Mouse (Mus musculus) myocyte (in vitro differentiated cells): ENCODE measurements around the gene Gdpd1. TPM values are rescaled to one million over a fixed set of nuclear protein-coding genes. Genes with fewer than 3 reads are reported as not detected.

ENCODE experiments used
- H3K27me3 ChIP-seq: one replicate; pipeline ENCODE4 v1.6.1; 2011; ENCODE audit not compliant: control insufficient read depth, insufficient read depth, insufficient read length
- H3K36me3 ChIP-seq: one replicate; pipeline ENCODE4 v1.6.1; 2011; ENCODE audit not compliant: control insufficient read depth, insufficient read depth
- H3K4me2 ChIP-seq: one replicate; pipeline ENCODE4 v1.6.1; 2011; ENCODE audit warnings: low read depth, control low read depth
- H3K4me3 ChIP-seq: one replicate; pipeline ENCODE4 v1.5.1; 2011; ENCODE audit warnings: mild to moderate bottlenecking, control low read depth, moderate library complexity
- H3K79me2 ChIP-seq: one replicate; pipeline ENCODE4 v1.6.1; 2011; ENCODE audit not compliant: control insufficient read depth, insufficient read depth
- H3ac ChIP-seq: one replicate; pipeline ENCODE4 v1.6.1; 2011; ENCODE audit not compliant: control insufficient read depth, insufficient read length
- CEBPB ChIP-seq: IDR thresholded peaks from 2 replicates; pipeline ENCODE4 v1.6.1; 2011; ENCODE audit warnings: mild to moderate bottlenecking, moderate library complexity; ENCODE audit not compliant: poor library complexity, insufficient read depth, severe bottlenecking
- E2F4 ChIP-seq: IDR thresholded peaks from one replicate; pipeline ENCODE4 v1.6.1; 2011; ENCODE audit warnings: mild to moderate bottlenecking, control low read depth, moderate library complexity; ENCODE audit not compliant: insufficient read depth
- MAX ChIP-seq: IDR thresholded peaks from one replicate; pipeline ENCODE4 v1.6.1; 2011; ENCODE audit warnings: low read depth, mild to moderate bottlenecking, control low read depth
- MYOD1 ChIP-seq, 3 experiments: IDR thresholded peaks; one replicate each; pipeline ENCODE4 v1.6.1; 2011; ENCODE audit warnings: control low read depth in 2 of 3, low read depth in 2 of 3, mild to moderate bottlenecking in 2 of 3, moderate library complexity in 1 of 3; ENCODE audit not compliant: insufficient read length in 2 of 3, control insufficient read depth in 1 of 3
- MYOG ChIP-seq, 3 experiments: IDR thresholded peaks; one replicate each; pipeline ENCODE4 v1.6.1; 2011; ENCODE audit warnings: control low read depth in 2 of 3, low read depth in 2 of 3, mild to moderate bottlenecking in 2 of 3; ENCODE audit not compliant: insufficient read length in 2 of 3, control insufficient read depth in 1 of 3, insufficient read depth in 1 of 3
- POLR2A ChIP-seq: IDR thresholded peaks from one replicate; pipeline ENCODE4 v1.6.1; 2011; ENCODE audit warnings: low read depth, mild to moderate bottlenecking, control low read depth, moderate library complexity; ENCODE audit not compliant: insufficient read length
- POLR2AphosphoS2 ChIP-seq: IDR thresholded peaks from one replicate; pipeline ENCODE4 v1.6.1; 2011; ENCODE audit warnings: low read depth, control low read depth; ENCODE audit not compliant: insufficient read length
- REST ChIP-seq: IDR thresholded peaks from one replicate; pipeline ENCODE4 v1.6.1; 2011; ENCODE audit warnings: mild to moderate bottlenecking, control low read depth, moderate library complexity; ENCODE audit not compliant: insufficient read depth, insufficient read length
- SRF ChIP-seq: IDR thresholded peaks from one replicate; pipeline ENCODE4 v1.6.1; 2011; ENCODE audit warnings: low read depth; ENCODE audit not compliant: control insufficient read depth, insufficient read length
- TCF12 ChIP-seq: IDR thresholded peaks from one replicate; pipeline ENCODE4 v1.6.1; 2011; ENCODE audit warnings: mild to moderate bottlenecking, control low read depth; ENCODE audit not compliant: poor library complexity, insufficient read depth, severe bottlenecking
- TCF3 ChIP-seq: IDR thresholded peaks from one replicate; pipeline ENCODE4 v1.6.1; 2011; ENCODE audit warnings: low read depth, control low read depth; ENCODE audit not compliant: insufficient read length
- USF1 ChIP-seq: IDR thresholded peaks from one replicate; pipeline ENCODE4 v1.6.1; 2011; ENCODE audit warnings: low read depth, mild to moderate bottlenecking, control low read depth, moderate library complexity
- polyA plus RNA-seq: library from polyadenylated mRNA; unstranded; fragments of >200 nt; fragmentation: generic; extraction: Trizol; gene quantifications from one replicate; pipeline ENCODE4 v1.2.1, GENCODE M21; 2012; ENCODE audit warnings: missing spikeins

The Gdpd1 gene
- polyA plus RNA-seq, 1 experiment, result 9.9 TPM

DNA sequence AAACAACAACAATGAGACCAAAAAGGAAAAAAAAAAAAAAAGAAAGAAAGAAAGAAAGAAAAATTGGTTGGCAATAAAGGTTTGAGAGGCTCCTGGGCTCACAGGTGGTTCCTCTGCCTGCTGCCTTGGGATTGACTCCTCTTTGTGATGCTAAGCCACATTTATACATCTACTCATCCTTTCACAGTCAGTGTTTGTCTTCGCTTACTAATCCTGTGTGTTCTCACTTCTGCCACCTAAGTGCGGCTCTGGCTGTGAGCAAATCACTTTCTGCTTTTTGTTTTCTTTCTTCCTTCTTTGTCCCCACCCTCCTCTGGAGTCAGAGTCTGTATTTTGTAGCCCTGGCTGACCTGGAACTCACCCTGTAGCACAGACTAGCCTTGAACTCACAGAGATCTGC, 77.6 kb downstream of the Gdpd1 start:
- Histone ChIP-seq H3K4me3 (no peak overlapping the region), H3K4me2 (no peak overlapping the region), H3K79me2 (no peaks in the 10 kb centered on the region), H3K36me3 (no peaks in the 10 kb centered on the region), H3K27me3 (no peaks in the 10 kb centered on the region), H3ac (no peak overlapping the region)
- TF ChIP-seq MYOD1 (IDR thresholded peaks at IDR 0.05; ENCODE audit: control insufficient read depth in 1 of 3, insufficient read length in 2 of 3, low read depth in 2 of 3) (no peak), TCF12 (no peak), MAX (no peak), E2F4 (no peak), REST (no peak), USF1 (no peak), CEBPB (no peak), TCF3 (no peak), MYOG (IDR thresholded peaks at IDR 0.05; ENCODE audit: control insufficient read depth in 1 of 3, insufficient read depth in 1 of 3, insufficient read length in 2 of 3, low read depth in 2 of 3) (no peak), POLR2A (no peak), SRF (no peak), POLR2AphosphoS2 (no peak)

DNA sequence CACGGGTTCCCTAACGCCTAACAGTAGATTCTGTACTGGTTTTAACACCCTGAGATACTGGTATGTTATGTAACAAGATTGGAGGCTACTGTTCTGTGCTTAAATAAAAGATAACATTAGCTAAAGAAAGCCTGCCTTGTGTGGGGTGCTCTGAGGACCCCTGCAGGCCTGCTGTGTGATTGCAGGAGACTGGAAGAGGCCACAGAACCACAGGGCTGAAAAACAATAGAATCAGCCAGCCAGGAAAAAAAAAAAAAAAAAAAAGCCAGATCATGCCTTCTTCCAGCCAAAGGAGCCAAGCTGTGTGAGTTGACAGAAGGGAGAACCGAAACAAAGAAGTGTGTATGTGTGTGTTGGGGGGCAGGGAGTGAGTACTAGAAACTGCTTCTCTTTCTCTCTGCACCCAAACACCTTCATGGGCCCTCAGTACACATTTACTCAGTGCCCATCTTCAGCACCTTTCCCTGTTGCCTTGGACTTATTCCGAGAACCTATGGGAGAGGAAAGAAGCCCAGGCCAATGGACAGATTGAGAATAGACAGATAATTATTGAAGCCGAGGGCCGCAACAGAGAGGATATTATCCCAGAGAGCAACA, 78.1 kb downstream of the Gdpd1 start:
- TF ChIP-seq REST (no peak), POLR2AphosphoS2 (no peak), MYOD1 (IDR thresholded peaks at IDR 0.05; ENCODE audit: control insufficient read depth in 1 of 3, insufficient read length in 2 of 3, low read depth in 2 of 3) (no peak), MYOG (IDR thresholded peaks at IDR 0.05; ENCODE audit: control insufficient read depth in 1 of 3, insufficient read depth in 1 of 3, insufficient read length in 2 of 3, low read depth in 2 of 3) (no peak), POLR2A (no peak), TCF12 (no peak), USF1 (no peak), CEBPB (no peak), TCF3 (no peak), MAX (no peak), SRF (no peak), E2F4 (no peak)
- no peaks in the 10 kb centered on the region for H3K27me3 ChIP-seq

DNA sequence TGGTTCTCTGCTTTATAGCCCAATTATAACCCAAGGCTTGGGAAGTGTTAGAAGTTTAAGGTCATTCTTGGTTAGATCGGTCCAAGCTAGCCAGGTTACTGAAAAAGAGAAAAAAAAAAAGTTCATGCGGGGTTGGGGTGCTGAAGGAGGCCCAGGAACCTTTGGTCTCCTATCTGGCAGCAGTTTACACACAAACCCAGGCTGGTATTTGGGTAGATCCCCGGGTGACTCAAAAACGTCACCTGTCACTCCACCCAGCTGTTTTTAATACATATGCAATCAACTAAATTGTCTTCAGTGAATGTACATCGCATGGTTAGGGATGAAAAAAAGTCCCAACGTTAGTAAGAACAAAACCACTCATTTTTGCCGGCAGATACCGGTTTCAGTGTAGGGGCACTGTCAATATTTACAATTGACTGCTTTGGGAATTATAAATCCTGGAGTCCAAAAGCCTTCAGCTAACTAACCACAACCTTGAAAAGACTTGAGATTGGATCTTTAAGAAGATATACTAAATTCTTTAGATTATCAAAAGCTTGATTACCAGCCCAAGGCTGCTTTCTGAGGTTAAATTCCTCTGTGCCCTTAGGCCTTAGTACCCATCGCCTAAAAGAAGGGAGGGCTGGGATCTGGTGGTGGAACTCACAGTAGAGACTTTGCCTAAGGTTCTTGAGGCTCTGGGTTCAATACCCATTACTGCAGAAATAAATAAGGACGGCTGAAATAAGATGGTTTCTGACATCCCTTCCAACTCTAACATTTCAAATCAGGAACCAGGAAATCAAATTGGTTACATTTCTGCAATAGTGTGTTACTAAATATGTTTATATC, 78.9 kb downstream of the Gdpd1 start:
- Histone ChIP-seq H3K4me3 (no peak overlapping the region), H3ac (no peak overlapping the region), H3K79me2 (no peaks in the 10 kb centered on the region), H3K4me2 (no peak overlapping the region), H3K27me3 (no peaks in the 10 kb centered on the region), H3K36me3 (no peaks in the 10 kb centered on the region)
- TF ChIP-seq USF1 (no peak), POLR2A (no peak), SRF (no peak), REST (no peak), TCF12 (no peak), CEBPB (no peak), MAX (no peak), TCF3 (no peak), POLR2AphosphoS2 (no peak), E2F4 (no peak), MYOD1 (IDR thresholded peaks at IDR 0.05; ENCODE audit: control insufficient read depth in 1 of 3, insufficient read length in 2 of 3, low read depth in 2 of 3) (no peak), MYOG (IDR thresholded peaks at IDR 0.05; ENCODE audit: control insufficient read depth in 1 of 3, insufficient read depth in 1 of 3, insufficient read length in 2 of 3, low read depth in 2 of 3) (no peak)

More for the DNA sequence above, 78.1 kb downstream of the Gdpd1 start:
- Histone ChIP-seq H3K4me2 (peak overlapping the region; percentile 49), H3K36me3 (no peaks in the 10 kb centered on the region), H3K79me2 (no peaks in the 10 kb centered on the region), H3ac (no peak overlapping the region), H3K4me3 (no peak overlapping the region)

DNA sequence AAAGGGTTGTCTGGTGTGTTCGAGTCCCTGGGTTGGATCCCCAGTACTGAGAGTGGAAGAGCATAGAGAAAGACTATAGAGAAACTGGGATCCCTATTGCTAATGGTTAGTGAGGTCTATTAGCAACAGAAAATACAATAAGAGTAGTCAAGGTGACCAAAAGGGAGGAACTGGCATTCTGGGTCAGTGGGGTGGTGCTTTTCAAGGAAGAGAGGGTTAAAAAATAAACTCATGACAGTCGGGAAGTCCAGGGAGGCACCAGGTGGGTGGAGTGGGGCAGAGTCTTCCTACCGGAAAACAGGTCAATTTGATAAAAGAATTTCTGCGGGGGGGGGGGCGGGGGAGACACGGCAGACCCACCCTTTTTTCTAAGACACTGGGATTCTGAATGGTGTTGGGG, 79.5 kb downstream of the Gdpd1 start:
- no peaks in the 10 kb centered on the region for H3K27me3 ChIP-seq
- no peak overlapping the region for H3ac ChIP-seq
- H3K79me2 ChIP-seq, result no peaks in the 10 kb centered on the region
- peak overlapping the region; percentile 39 for H3K4me3 ChIP-seq
- no peaks in the 10 kb centered on the region for H3K36me3 ChIP-seq
- TF ChIP-seq MYOG (IDR thresholded peaks at IDR 0.05; ENCODE audit: control insufficient read depth in 1 of 3, insufficient read depth in 1 of 3, insufficient read length in 2 of 3, low read depth in 2 of 3) (no peak), POLR2AphosphoS2 (no peak), MYOD1 (IDR thresholded peaks at IDR 0.05; ENCODE audit: control insufficient read depth in 1 of 3, insufficient read length in 2 of 3, low read depth in 2 of 3) (no peak), SRF (no peak), POLR2A (no peak), REST (no peak), E2F4 (no peak), USF1 (no peak), MAX (no peak), TCF3 (no peak), TCF12 (no peak), CEBPB (no peak)
- peak overlapping the region; percentile 83 for H3K4me2 ChIP-seq
